Mouse (Mus musculus) forebrain, embryonic 12.5 days (tissue): ENCODE data around the gene Hprt. TPM values are rescaled to one million over a fixed set of nuclear protein-coding genes. Genes with fewer than 3 reads are reported as not detected.

Experiments used
- ATAC-seq: fragments of 200-750 bp; cut with Nextera tagmentation; 2 replicates; pipeline ENCODE4 v1.8.0; 2017; ENCODE audit warnings: moderate TSS enrichment; ENCODE audit not compliant: low FRiP score
- H3K27ac ChIP-seq: fragments of 300-500 bp; sonication (generic); 2 replicates; pipeline ENCODE4 v1.5.1; 2016; ENCODE audit warnings: mild to moderate bottlenecking
- H3K27me3 ChIP-seq: fragments of 300-500 bp; sonication (generic); 2 replicates; pipeline ENCODE4 v1.6.1; 2016; ENCODE audit warnings: mild to moderate bottlenecking
- H3K36me3 ChIP-seq: fragments of 300-500 bp; sonication (generic); replicated peaks from 2 replicates; pipeline ENCODE4 v1.6.1; 2016; ENCODE audit warnings: mild to moderate bottlenecking
- H3K4me1 ChIP-seq: fragments of 300-500 bp; sonication (generic); 2 replicates; pipeline ENCODE4 v1.6.1; 2016
- H3K4me2 ChIP-seq: fragments of 300-500 bp; sonication (generic); 2 replicates; pipeline ENCODE4 v1.6.1; 2016; ENCODE audit warnings: mild to moderate bottlenecking, moderate library complexity
- H3K4me3 ChIP-seq: fragments of 300-500 bp; sonication (generic); replicated peaks from 2 replicates; pipeline ENCODE4 v1.5.1; 2016; ENCODE audit warnings: mild to moderate bottlenecking
- H3K9ac ChIP-seq: fragments of 300-500 bp; sonication (generic); 2 replicates; pipeline ENCODE4 v1.6.1; 2016; ENCODE audit warnings: mild to moderate bottlenecking
- H3K9me3 ChIP-seq: fragments of 300-500 bp; sonication (generic); 2 replicates; pipeline ENCODE4 v1.6.1; 2016
- WGBS: fragments of 180-500 bp; shearing (Covaris S2); methylation state at CpG from one replicate; pipeline ENCODE4 v1.1.7; 2016; 5-methylcytosine and 5-hydroxymethylcytosine counted together
- microRNA counts: library from miRNA; unstranded; fragments of <30 nt; microRNA quantifications from one replicate; lab custom pipeline; 2017
- microRNA-seq: library from miRNA; unstranded; fragments of <30 nt; microRNA quantifications from one replicate; pipeline ENCODE4, GENCODE M21; 2017
- polyA plus RNA-seq: library from polyadenylated mRNA; unstranded; fragments of >200 nt; fragmentation: Nextera tagmentation; extraction: Ambion mirVana; gene quantifications from 2 replicates; pipeline ENCODE4 v1.2.1, GENCODE M21; 2016

Hprt gene
- polyA plus RNA-seq, 1 experiment from 2014 or later: 68.6 TPM

GRCm38 (mm10) chrX:53064406-53064805 lies 76.5 kb downstream of the Hprt start:
- H3K27ac ChIP-seq: no peak overlapping the region
- H3K27me3 ChIP-seq: no peaks in the 10 kb centered on the region
- no peak overlapping the region for H3K9ac ChIP-seq
- ATAC-seq: no peak
- 89% methylated on average over 3 of the region's 3 CpGs for whole genome bisulfite sequencing
- H3K4me1 ChIP-seq: no peaks in the 10 kb centered on the region
- no peak overlapping the region for H3K4me3 ChIP-seq
- H3K4me2 ChIP-seq: no peak overlapping the region
- no peaks in the 10 kb centered on the region for H3K9me3 ChIP-seq
- H3K36me3 ChIP-seq: no peaks in the 10 kb centered on the region

MicroRNA genes within 50 kb of the gene (microRNA counts, 519-probe panel; counts per million panel counts)
- 6,325 counts per million, percentile 87 among the panel's probes with 10 or more counts for microRNA mmu-miR-322 (lab: Ali Mortazavi, UCI)
- not detected for microRNA mmu-miR-351 (lab: Ali Mortazavi, UCI)
- microRNA mmu-miR-450a-3p (lab: Ali Mortazavi, UCI): not detected
- microRNA mmu-miR-450a-5p (lab: Ali Mortazavi, UCI): 4,429 counts per million, percentile 53 among the panel's probes with 10 or more counts
- microRNA mmu-miR-450b-3p (lab: Ali Mortazavi, UCI): not detected
- not detected for microRNA mmu-miR-450b-5p (lab: Ali Mortazavi, UCI)
- microRNA mmu-miR-503 (lab: Ali Mortazavi, UCI): not detected
- microRNA mmu-miR-542-3p (lab: Ali Mortazavi, UCI): not detected
- microRNA mmu-miR-542-5p (lab: Ali Mortazavi, UCI): 3,611 counts per million, percentile 37 among the panel's probes with 10 or more counts

Small RNAs within 50 kb of the gene (microRNA-seq; reads per million reads assigned to microRNA genes)
- gene Mir322 (15,403 reads per million, percentile 97 among the genes with 10 or more reads in this experiment), gene Mir351 (2,926 reads per million, percentile 86 among the genes with 10 or more reads in this experiment), gene Mir450-1 (13.1 reads per million, percentile 29 among the genes with 10 or more reads in this experiment), gene Mir450-2 (5.1 reads per million, percentile 18 among the genes with 10 or more reads in this experiment), gene Mir450b (159 reads per million, percentile 54 among the genes with 10 or more reads in this experiment), gene Mir503 (394 reads per million, percentile 67 among the genes with 10 or more reads in this experiment), gene Mir542 (480 reads per million, percentile 69 among the genes with 10 or more reads in this experiment)

Other genes with a start within 250 kb of the Hprt start
- 2.4 and 3.5 TPM in 2 replicates for gene Ccdc160, start 196.9 kb upstream of the Hprt start, polyA plus RNA-seq
- gene Phf6, start 75.9 kb upstream of the Hprt start, polyA plus RNA-seq: 122 and 130 TPM in 2 replicates